Mouse (Mus musculus) T-helper 17 cell (primary cell): ENCODE data around the gene Abhd12.
"Not testable (repeated sequence)": the region's sequence is repeated elsewhere in the genome, so short reads cannot be mapped to it uniquely, and the experiment has no call there.

Experiments used
- in situ Hi-C, 2 experiments: fragments of 300-600 bp; cut with MboI, MseI; formaldehyde crosslinking; loops; 1 replicate in 1 of 2; 2 replicates in 1 of 2; pipeline ENCODE4 v1.15.1; 2025; ENCODE audit warnings: high pct_unique_total_duplicates in 2 of 2

Gene Abhd12

DNA sequence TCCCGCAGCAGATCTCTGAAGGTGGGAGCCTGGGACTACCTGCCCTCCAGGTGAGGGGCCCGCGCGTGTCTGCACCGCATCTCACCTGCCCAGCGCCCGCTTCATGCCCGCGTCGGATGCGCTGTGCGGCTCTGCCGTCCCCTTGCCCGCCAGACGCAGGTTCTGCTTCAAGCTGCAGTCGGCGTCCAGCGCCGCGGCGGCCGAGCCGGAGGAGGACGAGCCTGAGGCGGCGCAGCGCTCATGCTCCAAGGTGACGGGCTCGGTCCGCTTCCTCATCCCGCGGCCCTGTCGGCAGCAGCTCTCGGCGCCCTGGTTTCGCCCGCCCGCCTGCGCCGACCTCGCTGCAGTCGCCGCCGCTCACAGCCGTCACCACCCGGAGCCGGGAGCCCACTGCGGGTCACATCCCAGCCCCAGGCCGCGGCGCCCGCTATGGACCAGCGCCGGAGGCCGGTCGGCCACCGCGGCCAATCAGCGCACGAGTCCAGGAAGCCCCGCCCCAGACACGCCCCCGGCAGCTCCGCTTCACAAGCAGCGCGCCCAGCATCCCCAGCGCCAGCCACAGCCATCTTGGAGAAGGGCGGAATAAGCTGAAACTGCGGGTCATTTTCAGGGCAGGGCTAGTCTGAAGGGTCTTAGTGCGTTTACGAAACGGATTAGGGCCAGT lies at the start of gene Abhd12:
TSS of gene Abhd12 (minus strand) at position 470 of the 664 bp plus-strand sequence.
- in situ Hi-C loops = loop anchor here (10.0 to 25.0 kb wide), 3 partner anchors 330 to 833 kb away; partner anchors contain the start of genes Cst7 (in 1 of the 2), Fkbp1a (in 1 of the 2) and Psmf1 (in 1 of the 2)

DNA sequence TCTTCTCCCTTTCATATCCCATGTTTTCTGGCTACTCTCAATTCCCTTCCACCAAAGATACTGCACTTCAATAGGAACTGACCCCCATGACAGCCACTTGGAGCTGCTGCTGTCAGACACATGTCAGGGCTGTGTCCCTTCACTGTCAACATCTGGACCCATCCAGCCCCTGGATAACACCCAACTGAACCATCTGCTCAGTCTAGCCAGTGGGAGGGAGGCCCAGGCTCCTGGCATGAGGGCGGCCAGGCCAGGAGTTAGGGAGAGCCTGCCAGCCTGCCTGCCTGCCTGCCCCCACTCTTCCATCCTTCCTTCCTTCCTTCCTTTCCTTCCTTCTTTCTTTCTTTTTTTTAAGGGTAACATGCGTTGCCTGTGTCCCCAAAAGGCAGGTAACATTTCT lies 46.7 kb upstream of the Abhd12 start:
- in situ Hi-C loops = no loop called here

DNA sequence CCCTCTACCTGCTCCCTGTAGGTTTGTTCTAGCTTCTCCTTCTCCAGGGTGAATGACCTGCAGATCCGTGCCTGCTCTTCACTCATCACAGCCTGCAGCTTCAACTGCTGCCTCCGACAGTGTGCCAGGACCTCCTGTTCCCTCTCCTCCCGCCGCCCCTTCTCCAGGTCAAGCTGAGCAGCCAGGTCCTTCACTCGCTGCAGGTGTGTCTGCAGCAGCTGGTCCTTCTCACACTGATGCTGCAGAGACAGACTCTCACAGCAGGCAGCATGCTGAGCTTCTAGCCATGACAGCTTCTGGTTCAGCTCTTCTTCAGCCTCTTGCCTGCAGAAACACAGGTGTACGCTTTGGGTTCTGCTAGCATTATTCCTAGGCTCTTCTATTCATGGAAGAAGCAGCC lies 45.5 kb upstream of the Abhd12 start:
- in situ Hi-C loops = no loop called here

DNA sequence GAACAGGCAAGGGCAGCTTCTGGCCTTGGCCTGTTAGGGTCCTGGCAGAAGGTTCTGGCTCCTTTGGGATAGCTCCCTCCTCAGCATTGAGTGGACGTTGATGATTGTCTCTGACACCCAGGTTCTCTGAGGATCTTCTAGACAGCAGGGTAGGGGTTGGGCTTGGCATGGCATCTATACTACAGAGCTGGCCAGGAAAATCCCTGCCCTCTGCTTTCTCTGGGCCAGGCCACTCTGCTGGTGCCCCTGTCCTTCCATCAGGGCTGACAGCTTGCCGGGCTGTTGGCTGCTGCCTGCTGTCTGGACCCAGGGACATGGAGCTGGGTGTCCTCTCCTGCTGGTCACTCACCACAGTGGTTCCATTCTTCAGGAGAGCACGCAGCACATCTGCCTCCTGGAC lies 45.1 kb upstream of the Abhd12 start:
- in situ Hi-C loops = no loop called here

DNA sequence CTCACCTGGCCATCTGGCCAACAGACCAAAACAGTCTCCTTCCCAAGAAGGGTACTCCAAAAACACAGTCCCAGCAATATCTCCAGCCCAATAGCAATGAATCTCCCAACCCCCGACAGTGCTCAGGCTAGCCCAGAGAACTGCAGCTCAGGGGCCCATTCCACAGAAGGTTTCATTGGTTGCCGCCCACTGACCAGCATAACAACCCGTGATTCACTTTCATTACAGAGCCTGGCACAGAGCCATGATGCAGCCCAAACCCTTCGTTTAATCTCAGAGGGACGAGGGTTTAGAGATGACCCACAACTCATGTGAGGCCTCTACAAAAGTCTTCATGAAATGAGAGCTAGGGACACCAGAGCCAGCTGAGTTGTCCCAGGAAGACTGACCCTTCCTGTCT lies 44.2 kb upstream of the Abhd12 start:
- in situ Hi-C loops = no loop called here

DNA sequence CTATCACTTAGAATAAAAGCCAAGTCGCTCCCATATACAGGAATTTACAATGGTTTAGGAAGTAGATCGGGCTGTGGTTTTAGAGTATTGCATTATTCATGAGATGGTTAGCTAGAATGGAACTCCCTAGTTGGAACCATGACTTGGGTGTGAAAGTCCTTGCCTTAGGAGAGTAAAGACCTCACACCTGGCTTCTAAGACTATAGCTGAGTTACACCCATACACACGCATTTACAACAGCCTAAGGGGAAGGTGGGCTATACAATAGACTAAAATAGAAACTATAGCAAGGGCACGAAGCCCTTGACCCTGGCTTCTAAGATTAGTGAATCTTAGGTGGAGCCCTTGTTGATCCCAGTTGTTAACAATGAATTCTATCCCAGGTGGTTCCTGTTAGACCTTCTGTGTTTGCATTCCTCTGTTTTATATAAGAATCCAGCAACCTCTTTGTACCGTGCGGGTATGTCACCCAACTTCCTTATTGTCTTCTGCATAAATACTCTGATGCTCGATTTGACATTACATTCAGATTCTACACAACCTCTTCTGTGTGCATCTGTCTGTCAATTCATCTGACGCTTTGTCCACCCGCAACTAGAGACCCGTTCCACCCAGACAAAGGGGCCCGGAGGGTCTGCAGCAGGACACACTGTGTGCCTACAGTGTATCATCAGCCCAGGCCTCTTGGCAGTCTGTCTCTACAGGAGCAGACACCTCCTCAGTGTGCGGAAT lies 43.5 kb upstream of the Abhd12 start:
- in situ Hi-C loops = not testable (repeated sequence)

DNA sequence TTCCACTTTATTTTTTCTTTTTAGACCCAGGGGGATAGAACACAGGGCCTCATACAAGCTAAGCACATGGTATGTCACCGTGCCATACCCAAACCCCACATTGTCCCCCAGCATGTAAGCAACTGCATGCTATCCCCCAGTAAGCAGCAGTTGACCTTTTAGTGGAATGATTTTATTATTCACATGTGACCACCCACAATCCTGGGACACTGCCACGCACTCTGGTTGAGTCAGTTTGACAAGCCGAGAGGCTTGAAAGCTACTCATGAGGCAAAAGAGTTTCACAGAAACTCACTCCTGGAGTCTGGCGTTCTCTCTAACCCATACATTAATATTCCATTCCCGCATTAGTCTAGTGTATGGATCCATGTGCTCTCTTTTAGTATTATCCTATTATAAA lies 42.8 kb upstream of the Abhd12 start:
- in situ Hi-C loops = not testable (repeated sequence)

DNA sequence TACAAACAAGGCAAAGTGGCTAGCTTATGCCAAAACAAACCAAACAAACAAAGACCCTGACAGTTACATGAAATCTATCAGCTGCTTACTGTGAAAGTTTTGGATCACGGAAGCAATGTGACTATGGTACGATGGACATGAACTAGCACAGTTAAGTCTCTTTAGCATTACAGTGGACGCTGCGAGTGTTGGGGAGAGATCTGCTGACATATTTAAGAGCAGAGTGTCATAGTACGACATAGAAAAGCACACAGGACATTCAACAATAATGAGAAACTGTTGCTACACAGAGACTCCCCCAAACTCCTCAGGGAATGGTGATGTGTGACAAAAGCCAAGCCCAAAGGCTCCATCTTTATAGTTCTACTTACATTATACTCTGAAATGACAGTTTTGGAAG lies 39.5 kb upstream of the Abhd12 start:
- in situ Hi-C loops = no loop called here

DNA sequence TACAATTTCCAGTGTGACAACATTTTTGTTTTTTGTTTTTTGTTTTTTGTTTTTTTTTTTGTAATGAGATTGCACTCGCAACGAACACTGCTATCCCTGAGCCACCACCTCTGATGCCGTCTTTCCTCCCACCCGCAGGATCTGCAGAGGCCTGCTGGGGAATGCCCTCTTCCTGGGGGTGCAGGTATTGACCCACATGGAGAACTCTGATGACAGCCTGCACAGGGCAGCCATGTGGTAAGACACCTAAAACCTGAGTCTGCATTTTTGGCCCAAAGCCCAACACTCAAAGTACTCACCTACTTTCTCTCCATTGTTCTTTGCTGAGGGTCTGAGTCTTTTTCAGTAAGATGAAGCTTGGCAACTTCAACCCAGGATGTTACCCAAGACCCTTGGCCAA lies 30.1 kb upstream of the Abhd12 start:
- in situ Hi-C loops = no loop called here

DNA sequence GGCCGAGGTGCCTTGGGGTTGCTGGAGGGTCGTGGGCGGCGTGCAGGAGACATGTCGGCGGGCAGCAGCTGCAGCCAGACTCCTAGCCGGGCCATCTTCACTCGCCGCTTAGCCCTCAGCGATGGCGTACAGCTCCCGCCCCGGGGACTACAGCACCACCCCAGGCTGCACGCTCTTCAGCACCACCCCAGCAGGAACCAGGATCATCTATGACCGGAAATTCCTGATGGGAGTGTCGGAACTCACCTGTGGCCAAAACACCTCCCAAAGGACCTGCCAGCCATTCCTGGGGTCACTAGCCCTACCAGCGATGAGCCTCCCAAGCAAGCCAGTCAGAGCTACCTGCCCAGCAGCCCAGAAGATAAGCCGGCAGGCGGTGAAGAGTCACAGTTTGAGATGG lies 28.9 kb upstream of the Abhd12 start:
- in situ Hi-C loops = no loop called here

DNA sequence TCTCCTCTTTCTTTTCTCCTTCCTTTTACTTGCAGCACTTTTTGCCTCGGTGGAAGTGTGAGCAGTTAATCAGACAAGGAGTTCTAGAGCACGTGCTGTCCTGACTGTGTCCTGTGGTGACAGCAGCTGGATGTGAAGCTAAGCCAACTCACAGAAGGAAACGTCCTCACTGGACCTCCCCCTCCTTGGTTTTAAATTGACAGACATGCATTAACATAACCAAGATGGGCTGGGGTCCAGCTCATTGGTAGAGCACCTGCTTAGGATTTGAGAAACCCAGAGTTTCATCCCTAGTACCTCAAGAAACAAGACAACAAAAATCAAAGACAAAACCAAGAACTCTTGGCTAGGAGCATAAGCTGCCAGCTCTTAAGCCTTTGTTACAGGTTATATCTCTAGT lies 26.3 kb upstream of the Abhd12 start:
- in situ Hi-C loops = no loop called here

DNA sequence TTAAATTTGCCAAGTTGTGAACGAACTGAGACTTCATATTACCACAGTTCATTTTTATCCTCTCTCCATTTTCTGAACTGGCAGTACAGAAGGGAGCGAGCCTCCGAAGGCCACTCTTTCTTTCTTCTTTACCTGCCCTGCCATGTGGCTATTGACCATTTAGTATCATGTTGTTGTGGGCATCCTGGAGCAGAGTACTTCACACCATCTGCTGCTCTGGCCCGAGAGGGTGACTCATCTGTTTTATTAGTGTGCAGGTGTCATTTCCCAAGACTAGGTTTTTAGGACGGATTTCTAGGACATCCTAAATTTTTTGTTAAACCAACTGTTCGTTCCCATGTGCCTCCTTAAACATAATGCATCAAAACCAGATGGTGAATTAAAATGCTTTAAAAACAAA lies 24.6 kb upstream of the Abhd12 start:
- in situ Hi-C loops = no loop called here

DNA sequence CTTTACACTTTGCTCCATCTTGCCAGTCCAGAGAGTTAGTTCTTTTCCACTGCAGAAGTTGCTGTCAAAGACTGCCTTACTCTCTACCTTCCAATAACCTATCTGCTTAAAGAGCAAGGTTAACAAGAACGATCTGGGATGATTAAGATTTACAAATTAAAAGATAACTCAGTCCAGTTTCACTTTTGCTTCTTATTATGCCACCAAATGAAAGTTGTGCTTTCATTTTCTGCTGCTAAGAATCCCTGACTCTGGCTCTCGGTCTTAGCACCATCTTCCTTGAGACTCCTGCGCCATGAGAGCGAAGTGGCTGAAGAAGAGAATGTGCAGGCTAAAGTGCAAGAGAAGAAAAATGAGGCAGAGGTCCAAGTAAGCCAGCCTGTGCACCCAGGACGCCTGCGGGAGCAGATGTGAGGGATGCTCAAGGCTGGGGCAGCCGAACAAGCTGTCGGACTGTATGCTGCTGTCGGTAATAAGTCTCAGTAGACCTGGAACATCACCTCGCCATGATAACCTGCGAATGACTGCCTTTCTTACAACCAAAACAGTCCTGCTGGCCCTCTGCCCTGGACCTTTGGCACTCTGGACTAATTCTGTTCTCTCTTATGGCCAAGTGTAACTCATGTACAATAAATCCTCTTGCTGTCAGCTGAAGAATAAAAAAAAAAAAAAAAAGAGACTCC lies 22.6 kb upstream of the Abhd12 start:
- in situ Hi-C loops = no loop called here

DNA sequence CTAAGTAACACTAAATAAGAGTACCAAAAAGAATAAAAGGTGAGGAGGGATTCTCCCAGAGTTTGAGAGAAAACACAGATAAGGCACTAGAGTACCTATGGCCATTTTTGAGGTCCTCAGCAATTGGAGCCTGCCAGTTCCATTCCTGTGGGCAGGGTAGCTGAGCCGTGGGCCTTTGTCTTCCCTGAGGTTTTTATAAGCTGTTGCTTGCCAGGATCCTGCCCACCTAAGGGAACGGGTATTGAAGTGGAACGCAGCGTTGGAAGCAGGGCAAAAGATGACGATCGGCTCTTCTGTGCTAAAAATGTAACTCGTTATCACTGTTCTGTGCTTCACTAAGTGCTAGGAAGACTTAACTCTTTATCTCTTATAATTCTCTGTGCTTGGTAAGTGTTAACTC lies 19.0 kb upstream of the Abhd12 start:
- in situ Hi-C loops = loop anchor here in 1 of 2 experiments (25.0 kb wide), 2 partner anchors 614 to 814 kb away; partner anchors contain the start of genes Fkbp1a and Psmf1

DNA sequence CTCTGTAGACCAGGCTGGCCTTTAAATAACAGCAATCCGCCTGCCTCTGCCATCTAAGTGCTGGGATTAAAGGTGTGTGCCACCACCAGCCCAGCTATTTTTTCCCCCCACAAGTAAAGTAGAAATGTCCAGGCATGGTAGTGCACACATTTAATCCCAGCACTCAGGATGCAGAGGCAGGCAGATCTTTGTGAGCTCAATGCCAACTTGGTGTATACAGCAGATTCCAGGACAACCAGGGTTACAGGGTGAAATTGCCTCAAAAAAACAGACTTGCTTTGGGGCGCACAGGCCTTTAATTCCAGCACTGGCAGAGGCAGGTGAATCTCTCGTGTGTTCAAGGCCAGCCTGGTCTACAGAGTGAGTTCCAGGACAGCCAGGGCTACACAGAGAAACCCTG lies 18.5 kb upstream of the Abhd12 start:
- in situ Hi-C loops = loop anchor here in 1 of 2 experiments (25.0 kb wide), 2 partner anchors 614 to 814 kb away; partner anchors contain the start of genes Fkbp1a and Psmf1

DNA sequence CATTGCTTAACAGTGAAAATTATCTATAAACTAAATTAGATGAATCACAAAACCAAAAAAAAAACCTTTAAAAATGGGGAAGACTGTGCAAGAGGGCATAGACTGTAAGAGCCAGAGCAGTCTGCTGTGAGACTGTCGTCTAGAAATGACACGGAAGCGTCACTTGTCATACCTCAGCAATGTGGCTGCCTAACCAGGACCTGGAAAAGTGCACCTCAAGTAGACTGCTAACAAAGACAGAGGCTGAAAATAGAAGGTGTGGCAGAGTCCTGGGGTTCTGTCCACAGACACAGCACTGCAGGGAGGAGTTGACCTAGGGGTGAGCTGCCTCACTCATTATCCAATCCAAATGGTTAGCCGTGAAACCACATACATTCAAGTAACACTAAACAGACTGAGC lies 17.6 kb upstream of the Abhd12 start:
- in situ Hi-C loops = loop anchor here in 1 of 2 experiments (25.0 kb wide), 2 partner anchors 615 to 815 kb away; partner anchors contain the start of genes Fkbp1a and Psmf1

DNA sequence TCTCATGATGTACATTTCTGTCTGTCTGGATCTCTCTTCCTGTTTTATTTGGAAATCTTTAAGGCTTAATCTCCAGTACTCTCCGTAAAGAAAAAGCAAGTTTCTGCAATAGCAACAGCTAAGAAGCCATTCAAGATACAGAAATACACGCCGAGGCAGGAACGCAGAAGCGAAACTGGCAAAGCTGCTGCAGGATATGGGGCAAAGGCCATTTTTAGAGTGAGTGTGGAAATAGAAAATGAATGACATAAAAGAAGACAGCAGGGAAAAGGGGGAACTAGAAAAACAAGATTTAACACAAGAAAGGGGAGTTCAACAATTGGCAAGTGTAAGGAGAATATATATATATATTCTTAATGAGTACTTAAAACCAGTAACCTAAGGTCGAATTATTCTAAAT lies 17.2 kb upstream of the Abhd12 start:
- in situ Hi-C loops = loop anchor here in 1 of 2 experiments (25.0 kb wide), 2 partner anchors 616 to 816 kb away; partner anchors contain the start of genes Fkbp1a and Psmf1

DNA sequence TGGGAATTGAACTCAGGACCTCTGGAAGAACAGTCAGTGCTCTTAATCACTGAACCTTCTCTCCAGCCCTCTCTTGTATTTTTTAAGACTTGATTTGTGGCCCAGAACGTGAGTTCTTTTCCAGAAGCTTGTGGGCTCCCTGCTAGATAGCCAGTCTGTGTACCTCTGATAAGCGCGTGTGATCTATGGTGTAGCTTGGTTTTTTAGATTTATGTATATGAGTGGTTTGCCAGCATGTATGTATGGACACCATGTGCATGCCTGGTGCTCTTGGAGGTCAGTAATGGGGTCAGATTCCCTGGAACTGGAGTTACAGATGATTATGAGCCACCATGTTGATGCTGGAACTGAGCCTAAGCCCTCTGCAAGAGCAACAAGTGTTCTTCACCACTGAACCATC lies 16.0 kb upstream of the Abhd12 start:
- in situ Hi-C loops = loop anchor here in 1 of 2 experiments (25.0 kb wide), 2 partner anchors 617 to 817 kb away; partner anchors contain the start of genes Fkbp1a and Psmf1

DNA sequence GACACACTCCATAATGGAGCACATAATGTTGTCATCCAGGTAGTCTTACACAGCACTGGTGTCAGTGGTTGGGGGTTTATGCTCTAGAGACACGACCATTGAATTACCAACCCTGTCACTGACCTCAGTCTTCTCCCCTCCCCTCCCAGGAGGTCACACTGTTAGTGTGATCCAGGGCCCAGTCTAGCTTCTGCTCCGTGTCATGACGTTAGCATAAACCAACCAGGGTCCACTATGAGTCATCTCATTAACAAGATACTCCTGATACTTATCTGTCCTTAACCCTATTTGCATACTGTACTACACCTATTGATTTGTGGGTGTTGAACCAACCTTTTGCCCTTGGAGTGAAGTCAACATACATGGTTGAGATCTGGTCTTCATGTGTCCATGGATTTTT lies 14.2 kb upstream of the Abhd12 start:
- in situ Hi-C loops = loop anchor here in 1 of 2 experiments (10.0 to 25.0 kb wide), 3 partner anchors 619 to 1386 kb away; partner anchors contain the start of genes Fkbp1a and Psmf1

DNA sequence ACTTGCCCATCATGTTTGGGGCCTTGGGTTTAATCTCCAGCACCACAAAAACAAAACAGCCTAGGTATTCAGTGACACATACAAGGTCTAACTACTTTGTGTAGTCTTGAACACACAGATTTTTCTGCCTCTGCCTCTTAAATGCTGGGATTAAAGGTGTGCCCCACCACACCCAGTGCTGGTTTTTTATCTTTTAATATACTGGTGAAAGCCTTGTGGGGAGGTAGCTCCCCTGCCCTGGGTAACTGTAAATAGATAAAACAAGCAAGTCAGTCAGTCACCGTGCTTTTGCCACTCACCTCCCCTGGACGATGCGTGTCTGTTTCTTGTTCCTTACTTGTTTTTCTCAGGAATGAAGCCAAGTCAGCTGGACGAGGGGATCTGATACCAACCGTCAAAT lies 11.2 kb upstream of the Abhd12 start:
- in situ Hi-C loops = loop anchor here in 1 of 2 experiments (10.0 to 25.0 kb wide), 3 partner anchors 622 to 1389 kb away; partner anchors contain the start of genes Fkbp1a and Psmf1

DNA sequence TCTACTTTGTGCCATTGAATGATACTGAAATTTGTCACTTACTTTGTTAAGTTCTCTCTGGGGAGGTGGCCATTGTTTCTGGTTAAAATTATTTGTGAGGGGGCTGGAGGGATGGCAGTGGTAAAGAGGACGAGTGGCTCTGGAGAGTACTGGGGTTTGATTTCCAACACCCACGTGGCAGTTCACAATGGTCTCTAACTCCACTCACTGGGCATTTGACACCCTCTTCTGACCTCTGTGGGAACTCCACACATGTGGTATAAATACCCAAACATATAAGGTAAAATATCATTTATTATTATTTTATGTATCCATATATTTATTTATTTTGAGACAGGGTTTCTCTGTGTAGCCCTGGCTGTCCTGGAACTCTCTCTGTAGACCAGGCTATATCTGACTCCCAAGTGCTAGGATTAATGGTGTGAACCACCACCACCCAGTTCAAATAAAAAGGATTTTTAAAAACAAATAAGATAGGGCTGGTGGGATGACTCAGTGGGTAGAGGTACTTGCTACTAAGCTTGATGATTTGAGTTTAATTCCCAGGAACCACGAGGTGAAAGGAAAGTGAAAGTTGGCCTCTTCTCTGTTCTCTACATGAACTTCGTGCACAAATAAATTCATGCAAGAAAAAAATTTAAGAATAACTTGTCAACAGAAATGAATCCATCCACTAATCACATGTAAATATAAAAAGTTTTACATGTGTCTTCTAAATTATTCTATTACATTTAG lies 10.4 kb upstream of the Abhd12 start:
- in situ Hi-C loops = loop anchor here in 1 of 2 experiments (10.0 to 25.0 kb wide), 3 partner anchors 622 to 1390 kb away; partner anchors contain the start of genes Fkbp1a and Psmf1
